Mouse (Mus musculus) frontal cortex, adult 2 months (tissue): ENCODE measurements around the gene Unc13d. TPM values are rescaled to one million over a fixed set of nuclear protein-coding genes. Genes with fewer than 3 reads are reported as not detected.
"Not testable (repeated sequence)": the region's sequence is repeated elsewhere in the genome, so short reads cannot be mapped to it uniquely, and the experiment has no call there.

Experiments
- DNase-seq, 2 experiments: peaks; one replicate each; pipeline ENCODE4 v3.0.0; 2022; ENCODE audit warnings: low spot score in 1 of 2; ENCODE audit errors: extremely low spot score in 1 of 2
- polyA plus RNA-seq: library from polyadenylated mRNA; depleted of rRNA; stranded (reverse); fragments of >200 nt; gene quantifications from 2 replicates; pipeline ENCODE4 v1.2.3, GENCODE M21; 2012; rRNA removed

The Unc13d gene
- polyA plus RNA-seq = 0.84 and 0.90 TPM in 2 replicates

- DNase-seq = no peak
Measured at GRCm38 (mm10) chr11:116077446-116078204, at the start of gene Unc13d. Gene Unc13d (minus strand): TSS chr11:116077961.

GRCm38 (mm10) chr11:116126261-116126660, 48.5 kb upstream of the Unc13d start:
- DNase-seq = no peak

- DNase-seq = not testable (repeated sequence)
Measured at GRCm38 (mm10) chr11:116121731-116122245, 44.0 kb upstream of the Unc13d start.

- DNase-seq = no peak
Measured at GRCm38 (mm10) chr11:116117819-116118218, 40.1 kb upstream of the Unc13d start.

- DNase-seq = no peak
Measured at GRCm38 (mm10) chr11:116117241-116117640, 39.5 kb upstream of the Unc13d start.

GRCm38 (mm10) chr11:116111611-116112203, 33.9 kb upstream of the Unc13d start:
- DNase-seq = no peak

GRCm38 (mm10) chr11:116111067-116111466, 33.3 kb upstream of the Unc13d start:
- DNase-seq = no peak

GRCm38 (mm10) chr11:116110540-116110939, 32.8 kb upstream of the Unc13d start:
- no peak for DNase-seq

- DNase-seq = no peak
Measured at GRCm38 (mm10) chr11:116110131-116110530, 32.4 kb upstream of the Unc13d start.

GRCm38 (mm10) chr11:116109441-116110081, 31.8 kb upstream of the Unc13d start:
- no peak for DNase-seq

- peak in 1 of 2 experiments; percentile 51 for DNase-seq
Measured at GRCm38 (mm10) chr11:116108464-116109137, 30.8 kb upstream of the Unc13d start.

- no peak for DNase-seq
Measured at GRCm38 (mm10) chr11:116107777-116108285, 30.1 kb upstream of the Unc13d start.

GRCm38 (mm10) chr11:116106963-116107776, 29.4 kb upstream of the Unc13d start:
- DNase-seq = no peak

GRCm38 (mm10) chr11:116106154-116106962, 28.6 kb upstream of the Unc13d start:
- DNase-seq = no peak

- DNase-seq = no peak
Measured at GRCm38 (mm10) chr11:116105065-116105464, 27.3 kb upstream of the Unc13d start.

- no peak for DNase-seq
Measured at GRCm38 (mm10) chr11:116104006-116104646, 26.4 kb upstream of the Unc13d start.

GRCm38 (mm10) chr11:116103572-116103971, 25.8 kb upstream of the Unc13d start:
- no peak for DNase-seq

- no peak for DNase-seq
Measured at GRCm38 (mm10) chr11:116102472-116102871, 24.7 kb upstream of the Unc13d start.
